Mouse (Mus musculus): ENCODE results near the gene Bdh2.

DNA sequence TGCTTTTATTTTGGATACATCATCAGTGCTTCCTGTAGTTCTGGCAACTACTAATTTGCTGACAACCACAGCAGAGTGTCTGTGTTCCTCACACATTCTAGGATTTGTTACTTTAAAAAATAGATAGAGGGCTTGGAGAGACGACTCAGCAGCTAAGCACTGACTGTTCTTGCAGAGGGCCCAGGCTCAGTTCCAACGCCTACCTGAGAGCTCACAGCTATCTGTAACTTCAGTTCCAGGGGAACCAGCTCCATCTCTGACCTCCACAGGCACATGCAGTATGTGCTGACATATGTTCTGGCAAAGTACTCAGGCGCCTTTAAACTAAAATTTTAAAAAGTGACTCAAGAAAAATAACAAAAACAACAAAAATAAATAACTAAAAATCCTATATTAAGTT is 49.0 kb upstream of the Bdh2 start:
- TF ChIP-seq CTCF (IDR thresholded peaks at IDR 0.05; ENCODE audit: control insufficient read depth, insufficient read depth, insufficient read length): no peak
- TF ChIP-seq CEBPB (IDR thresholded peaks at IDR 0.05; ENCODE audit: low read depth): no peak
- TF ChIP-seq MYOG (IDR thresholded peaks at IDR 0.05; ENCODE audit: control insufficient read depth, extremely low read depth, insufficient read length): no peak
- no peak for TF ChIP-seq MAX (IDR thresholded peaks at IDR 0.05)
- no peak for TF ChIP-seq USF1 (IDR thresholded peaks at IDR 0.05; ENCODE audit: low read depth)
- TF ChIP-seq FOSL1 (IDR thresholded peaks at IDR 0.05; ENCODE audit: insufficient read depth, low read length, poor library complexity, severe bottlenecking): no peak

All from C2C12 (cell line).